Mouse (Mus musculus) heart, postnatal 10 days (tissue): ENCODE measurements around the gene Vezt. TPM values are rescaled to one million over a fixed set of nuclear protein-coding genes. Genes with fewer than 3 reads are reported as not detected.
A peak's percentile ranks its signal among the peaks of the same experiment; 100 is the strongest.

Experiments
- DNase-seq, 2 experiments: peaks; one replicate each; pipeline ENCODE4 v3.0.0; 2021
- intact Hi-C: fragments of 180-260 bp; cut with DNase I; formaldehyde crosslinking; loops from one replicate; pipeline ENCODE4 v1.15.1; 2025
- total RNA-seq, 2 experiments: library from RNA; stranded (reverse); gene quantifications; 2 replicates each; pipeline ENCODE4 v1.2.3; 2021

Gene Vezt
- total RNA-seq, 2 experiments from 2014 or later = 37.9 to 40.2 TPM

- DNase-seq = no peak
- intact Hi-C loops = loop anchor here (5.0 kb wide), 1 partner anchor 34 kb away; no protein-coding TSS in a partner anchor
These were observed 3.0 kb upstream of the Vezt start for GRCm38 (mm10) chr10:94038366-94039260.

GRCm38 (mm10) chr10:94037596-94037995 lies 2.0 kb upstream of the Vezt start:
- no peak for DNase-seq
- intact Hi-C loops = loop anchor here (5.0 kb wide), 1 partner anchor 35 kb away; no protein-coding TSS in a partner anchor

GRCm38 (mm10) chr10:94037196-94037595 lies 1.6 kb upstream of the Vezt start:
- intact Hi-C loops = loop anchor here (5.0 kb wide), 1 partner anchor 35 kb away; no protein-coding TSS in a partner anchor
- DNase-seq = no peak

- intact Hi-C loops = loop anchor here (1.0 to 5.0 kb wide), 2 partner anchors 36 to 80 kb away; no protein-coding TSS in a partner anchor
- no peak for DNase-seq
These were observed 750 bp upstream of the Vezt start for GRCm38 (mm10) chr10:94036375-94036758.

GRCm38 (mm10) chr10:94034876-94035657 lies 550 bp downstream of the Vezt start:
- intact Hi-C loops = loop anchor here (5.0 kb wide), 2 partner anchors 37 to 88 kb away; no protein-coding TSS in a partner anchor
- DNase-seq = peak in 1 of 2 experiments; percentile 76

- no peak for DNase-seq
- intact Hi-C loops = loop anchor here (5.0 kb wide), 1 partner anchor 84 kb away; no protein-coding TSS in a partner anchor
These were observed 4.5 kb downstream of the Vezt start for GRCm38 (mm10) chr10:94031164-94031563.

- no peak for DNase-seq
- intact Hi-C loops = no loop called here
These were observed 7.1 kb downstream of the Vezt start for GRCm38 (mm10) chr10:94028493-94028892.

GRCm38 (mm10) chr10:94025079-94025478 lies 10.5 kb downstream of the Vezt start:
- intact Hi-C loops = no loop called here
- DNase-seq = no peak

- DNase-seq = no peak
- intact Hi-C loops = no loop called here
These were observed 14.6 kb downstream of the Vezt start for GRCm38 (mm10) chr10:94021059-94021458.

GRCm38 (mm10) chr10:94020587-94020986 lies 15.0 kb downstream of the Vezt start:
- no peak for DNase-seq
- intact Hi-C loops = no loop called here

- no peak for DNase-seq
- intact Hi-C loops = no loop called here
These were observed 18.2 kb downstream of the Vezt start for GRCm38 (mm10) chr10:94017455-94017854.

- intact Hi-C loops = no loop called here
- DNase-seq = no peak
These were observed 21.4 kb downstream of the Vezt start for GRCm38 (mm10) chr10:94014200-94014599.

GRCm38 (mm10) chr10:94013196-94013595 lies 22.4 kb downstream of the Vezt start:
- intact Hi-C loops = loop anchor here (2.0 kb wide), 1 partner anchor 104 kb away; no protein-coding TSS in a partner anchor
- DNase-seq = peak; percentile 64 to 81

GRCm38 (mm10) chr10:94011024-94011423 lies 24.6 kb downstream of the Vezt start:
- DNase-seq = no peak
- intact Hi-C loops = no loop called here

GRCm38 (mm10) chr10:94009991-94010679 lies 25.5 kb downstream of the Vezt start:
- DNase-seq = no peak
- intact Hi-C loops = no loop called here

GRCm38 (mm10) chr10:94008356-94008755 lies 27.3 kb downstream of the Vezt start:
- intact Hi-C loops = no loop called here
- no peak for DNase-seq

- peak; percentile 19 to 23 for DNase-seq
- intact Hi-C loops = no loop called here
These were observed 35.4 kb downstream of the Vezt start for GRCm38 (mm10) chr10:94000223-94000622.

- intact Hi-C loops = no loop called here
- no peak for DNase-seq
These were observed 36.3 kb downstream of the Vezt start for GRCm38 (mm10) chr10:93999357-93999756.

- no peak for DNase-seq
- intact Hi-C loops = no loop called here
These were observed 40.5 kb downstream of the Vezt start for GRCm38 (mm10) chr10:93995100-93995499.

GRCm38 (mm10) chr10:93994136-93994535 lies 41.5 kb downstream of the Vezt start:
- DNase-seq = peak; percentile 23 to 50
- intact Hi-C loops = no loop called here

GRCm38 (mm10) chr10:93985357-93985756 lies 50.3 kb downstream of the Vezt start:
- intact Hi-C loops = no loop called here
- no peak for DNase-seq
